Mouse (Mus musculus) adrenal gland, postnatal 25 days (tissue): ENCODE results near the gene Rcor1. TPM values are rescaled to one million over a fixed set of nuclear protein-coding genes. Genes with fewer than 3 reads are reported as not detected.

ENCODE experiments used
- DNase-seq: peaks from one replicate; pipeline ENCODE4 v3.0.0; 2021; ENCODE audit warnings: mixed read lengths
- total RNA-seq: library from RNA; stranded (reverse); gene quantifications from 2 replicates; pipeline ENCODE4 v1.2.3, GENCODE M21; 2021

Rcor1 gene
- total RNA-seq, 1 experiment from 2014 or later: 45.6 TPM

DNA sequence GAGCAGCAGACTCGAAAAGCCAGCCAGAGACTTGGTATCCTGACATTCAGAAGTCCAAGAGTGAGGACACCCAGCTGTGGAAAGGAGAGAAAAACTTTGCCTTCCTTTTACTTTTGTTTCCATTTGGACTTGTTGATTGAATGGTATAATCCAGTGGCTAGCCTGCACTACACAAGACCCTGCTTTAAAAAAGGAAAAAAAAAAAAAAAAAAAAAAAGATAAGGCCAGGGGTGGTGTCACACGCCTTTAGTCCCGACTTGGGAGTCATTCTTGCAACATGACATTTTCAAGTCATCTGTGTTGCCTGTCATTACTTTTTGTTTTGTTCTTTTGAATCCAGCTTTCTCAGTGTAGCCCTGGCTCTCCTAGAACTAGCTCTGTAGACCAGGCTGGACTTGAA, 17.6 kb upstream of the Rcor1 start:
- DNase-seq: no peak

DNA sequence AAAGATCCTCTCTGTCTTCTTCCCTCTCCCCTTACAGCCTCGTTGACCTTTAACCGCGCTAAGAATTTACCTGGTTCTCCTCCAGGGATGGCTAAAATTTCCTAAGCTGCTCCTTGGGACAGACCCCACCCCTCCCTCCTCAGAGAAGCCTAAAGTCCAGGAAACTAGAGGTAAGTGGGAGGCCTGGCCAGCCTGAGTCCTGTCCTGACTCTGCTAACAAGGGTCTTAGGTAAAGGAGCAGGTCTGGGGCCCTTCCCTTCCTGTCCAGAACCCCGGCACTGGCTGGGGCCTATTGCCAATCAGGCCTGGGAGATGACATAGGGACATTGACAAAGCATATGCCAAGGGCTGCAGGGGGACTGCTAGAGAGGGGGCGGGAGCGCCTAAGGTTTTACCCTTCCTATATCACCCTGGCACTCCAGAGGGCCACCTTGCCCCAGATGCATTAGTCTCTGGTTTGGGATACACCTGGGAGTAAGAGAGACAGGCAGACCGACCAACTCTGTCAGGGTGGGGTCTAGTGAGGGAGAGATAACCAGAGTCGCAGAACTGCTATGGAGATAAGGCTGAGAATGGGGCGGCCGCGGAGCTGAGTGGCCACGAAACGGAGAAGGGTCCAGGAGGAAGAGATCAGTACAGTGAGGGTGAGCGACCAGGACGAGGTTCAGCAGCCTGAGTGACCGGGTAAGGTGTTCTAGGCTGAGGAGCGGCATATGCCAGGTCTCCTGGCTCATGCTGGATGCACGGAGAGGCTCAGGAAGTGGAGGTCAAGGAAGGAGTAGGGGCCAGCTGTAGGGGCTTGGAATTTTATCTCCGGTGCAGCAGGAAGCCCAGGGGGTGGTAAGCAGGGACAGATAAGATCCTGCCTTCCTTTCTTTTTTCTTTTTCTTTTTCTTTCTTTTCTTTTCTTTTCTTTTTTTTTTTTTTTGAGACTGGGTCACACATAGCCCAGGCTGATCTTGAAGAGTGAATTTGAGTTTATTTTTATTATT, 10.7 kb upstream of the Rcor1 start:
- DNase-seq: no peak

DNA sequence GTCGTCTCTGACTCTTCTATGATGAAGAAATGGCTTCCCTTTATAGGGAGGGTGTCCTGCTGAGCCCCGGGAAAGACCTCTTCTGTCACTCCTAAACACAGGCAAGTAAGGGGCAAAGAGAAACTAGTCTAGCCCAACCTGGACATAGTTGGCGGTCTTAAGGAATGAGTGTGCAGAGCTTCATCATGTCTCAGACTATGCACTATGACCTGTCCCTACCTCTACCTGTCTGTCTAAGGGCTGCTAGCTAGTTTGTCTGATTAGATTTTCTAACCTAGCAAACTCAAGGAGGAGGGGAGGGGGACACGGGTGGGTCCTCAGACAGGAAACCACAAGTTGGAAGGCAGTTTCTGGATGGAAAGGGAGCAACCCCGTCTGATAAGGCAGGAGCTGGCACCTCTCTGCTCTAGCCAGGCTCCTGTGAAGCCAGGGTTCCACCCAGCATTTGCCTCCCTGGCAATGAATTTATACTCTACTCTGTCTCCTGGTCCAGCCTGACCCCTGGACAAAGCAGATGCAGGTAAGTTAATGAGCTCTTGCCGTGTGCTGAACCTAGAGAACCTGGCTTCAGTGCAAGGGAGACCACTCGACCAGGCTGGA, 9.8 kb upstream of the Rcor1 start:
- no peak for DNase-seq

DNA sequence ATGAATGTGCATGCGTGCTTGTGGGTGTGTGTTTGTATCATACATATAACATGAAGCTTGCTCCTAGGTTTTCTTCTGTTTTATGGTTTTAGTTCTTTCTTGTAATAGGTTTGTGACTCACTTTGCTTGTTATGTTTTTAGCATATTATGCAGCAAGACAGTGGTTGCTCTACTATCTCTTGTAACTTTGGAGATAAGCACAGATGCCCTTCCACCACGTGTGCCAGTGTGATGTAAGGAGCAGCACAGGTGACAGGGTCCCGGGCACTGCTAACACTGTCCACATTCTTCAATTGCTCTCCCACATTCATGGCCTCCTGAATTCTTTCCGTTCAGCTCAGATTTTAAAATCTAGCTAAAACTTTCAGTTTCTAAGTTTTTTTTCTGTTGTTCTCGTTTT, 6.3 kb upstream of the Rcor1 start:
- no peak for DNase-seq

DNA sequence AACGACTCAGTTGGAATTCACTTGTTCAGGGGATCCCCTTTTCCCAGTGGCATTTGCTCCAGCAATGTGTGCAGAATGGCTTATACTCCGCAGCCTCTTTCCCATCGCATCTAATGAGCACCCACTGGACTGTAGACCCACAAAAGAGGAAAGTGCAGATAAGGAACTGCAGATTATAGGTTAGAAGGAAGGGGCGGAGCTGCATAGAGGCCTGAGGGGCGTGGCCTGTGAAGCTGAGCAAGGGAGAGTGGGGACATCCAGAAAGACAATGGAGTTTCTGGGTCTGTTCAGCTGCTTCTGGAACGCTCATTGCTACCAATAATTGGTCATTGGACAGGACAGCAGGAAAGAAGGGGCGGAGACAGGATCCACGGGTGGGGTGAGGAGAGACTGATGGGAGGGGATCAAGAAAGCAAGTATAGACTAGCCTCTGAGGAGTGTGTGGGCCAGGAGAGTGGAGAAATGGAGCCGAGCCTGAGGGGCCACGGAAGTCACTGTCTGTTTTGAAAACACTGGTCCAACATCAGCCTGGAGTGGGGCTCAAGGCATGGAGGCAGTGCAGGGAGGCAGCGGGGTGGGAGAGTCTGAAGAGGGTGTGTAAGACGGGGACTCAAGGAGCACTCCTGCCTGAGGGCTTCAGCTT, 3.8 kb upstream of the Rcor1 start:
- no peak for DNase-seq

DNA sequence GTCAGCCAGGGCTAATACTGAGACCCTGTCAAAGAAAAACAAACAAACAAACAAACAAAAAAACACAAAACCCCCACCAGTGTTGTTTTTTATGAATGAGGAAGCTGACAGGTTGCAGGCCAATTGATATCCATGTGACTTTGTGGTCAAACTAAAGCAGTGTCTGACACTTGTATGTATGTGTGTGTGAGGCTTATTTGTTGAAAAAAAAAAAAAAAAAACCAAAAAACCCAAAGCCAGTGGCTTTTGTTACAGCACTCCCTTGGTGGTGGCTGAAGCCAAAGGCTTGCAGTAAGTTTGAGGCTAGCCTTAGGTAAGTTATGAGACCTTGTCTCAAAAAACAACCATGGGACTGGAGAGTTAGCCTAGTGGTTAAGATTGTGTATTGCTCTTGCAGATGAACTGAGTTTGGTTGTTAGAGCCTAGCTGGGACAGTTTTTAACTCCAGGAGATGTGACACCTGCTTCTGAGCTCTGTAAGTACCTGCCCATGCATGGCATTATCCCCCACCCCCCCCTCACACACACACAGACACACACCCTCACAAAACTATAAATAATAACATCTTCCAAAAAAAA, 2.9 kb upstream of the Rcor1 start:
- DNase-seq: no peak

DNA sequence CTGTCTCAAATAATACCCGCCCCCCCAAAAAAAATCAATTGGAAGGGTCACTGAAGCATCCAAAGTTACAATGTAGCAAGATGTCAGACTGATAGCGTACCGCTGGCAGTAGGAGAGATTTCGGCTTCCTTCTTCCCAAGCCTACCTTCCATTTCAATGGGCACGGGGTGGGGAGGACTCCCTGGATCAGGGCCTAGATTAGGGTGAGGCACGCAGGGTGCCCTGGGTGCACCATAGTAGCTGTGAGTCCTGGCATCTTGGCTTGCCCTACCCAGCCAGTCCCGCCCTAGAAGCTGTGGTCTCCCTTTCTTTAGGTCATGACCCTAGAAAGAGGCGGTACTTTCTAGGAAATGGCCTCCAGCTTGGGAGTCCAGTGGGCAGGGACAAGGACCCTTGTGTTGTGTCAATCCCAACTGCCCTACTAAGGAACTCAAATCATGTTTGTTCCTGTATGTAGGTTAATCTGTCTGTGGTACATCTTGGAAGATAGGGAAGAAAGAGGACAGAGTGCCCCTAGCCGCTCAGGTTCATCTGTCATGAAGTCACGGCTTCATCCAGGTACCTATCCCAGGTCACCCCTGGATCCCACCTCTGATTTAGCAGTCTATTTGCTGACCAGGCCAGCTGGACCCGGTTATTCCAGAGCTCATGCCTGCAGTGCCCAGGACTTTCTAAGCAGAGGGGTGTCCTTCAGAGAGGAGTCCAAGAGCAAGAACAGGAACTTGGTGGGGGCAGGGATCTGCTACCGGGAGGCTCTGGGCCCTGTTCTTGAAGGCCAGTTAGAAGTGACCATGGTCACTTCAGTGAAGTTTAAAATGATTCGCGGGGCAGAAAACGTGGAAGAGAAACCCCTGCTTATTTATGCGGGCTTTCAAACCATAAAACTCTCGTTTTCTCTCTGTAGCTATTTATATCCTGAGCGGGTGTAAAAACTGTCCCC, 1.6 kb upstream of the Rcor1 start:
- DNase-seq: peak; percentile 35

DNA sequence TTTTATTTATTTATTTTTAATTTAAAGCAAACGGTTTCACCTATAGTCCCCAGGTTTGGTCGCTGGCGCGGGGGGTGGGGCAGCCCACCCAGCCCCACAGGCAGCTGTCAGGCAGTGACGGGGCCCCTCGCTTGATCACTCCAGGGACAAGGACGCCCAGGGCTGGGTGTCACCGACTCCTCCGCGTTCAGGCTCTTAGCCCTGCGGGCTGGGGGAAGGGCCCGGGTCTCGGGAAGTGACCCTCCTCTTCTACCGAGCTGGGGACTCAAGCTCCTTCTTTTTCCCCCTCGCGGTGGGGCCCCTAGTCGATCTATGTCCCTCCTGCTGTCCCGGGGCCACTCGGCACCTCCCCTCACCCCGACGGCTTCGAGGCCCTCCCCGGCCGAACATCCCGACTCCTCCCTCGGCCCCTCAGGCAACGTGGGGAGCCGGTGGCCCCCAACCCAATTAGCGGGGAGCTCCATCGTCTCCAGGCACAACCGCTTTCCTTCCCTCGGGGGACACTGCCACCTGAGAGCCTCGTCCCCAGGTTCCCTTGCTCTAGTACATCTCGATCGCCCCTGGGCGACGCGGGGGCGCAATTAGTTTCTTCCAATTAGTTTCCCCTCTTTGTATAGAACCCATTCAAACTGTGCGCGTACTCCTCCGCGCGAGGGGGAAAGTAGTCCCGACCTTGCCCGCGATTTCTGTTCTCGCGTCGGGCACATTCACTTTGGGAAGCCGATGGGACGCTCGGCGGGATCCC, 748 bp upstream of the Rcor1 start:
- peak; percentile 72 for DNase-seq

DNA sequence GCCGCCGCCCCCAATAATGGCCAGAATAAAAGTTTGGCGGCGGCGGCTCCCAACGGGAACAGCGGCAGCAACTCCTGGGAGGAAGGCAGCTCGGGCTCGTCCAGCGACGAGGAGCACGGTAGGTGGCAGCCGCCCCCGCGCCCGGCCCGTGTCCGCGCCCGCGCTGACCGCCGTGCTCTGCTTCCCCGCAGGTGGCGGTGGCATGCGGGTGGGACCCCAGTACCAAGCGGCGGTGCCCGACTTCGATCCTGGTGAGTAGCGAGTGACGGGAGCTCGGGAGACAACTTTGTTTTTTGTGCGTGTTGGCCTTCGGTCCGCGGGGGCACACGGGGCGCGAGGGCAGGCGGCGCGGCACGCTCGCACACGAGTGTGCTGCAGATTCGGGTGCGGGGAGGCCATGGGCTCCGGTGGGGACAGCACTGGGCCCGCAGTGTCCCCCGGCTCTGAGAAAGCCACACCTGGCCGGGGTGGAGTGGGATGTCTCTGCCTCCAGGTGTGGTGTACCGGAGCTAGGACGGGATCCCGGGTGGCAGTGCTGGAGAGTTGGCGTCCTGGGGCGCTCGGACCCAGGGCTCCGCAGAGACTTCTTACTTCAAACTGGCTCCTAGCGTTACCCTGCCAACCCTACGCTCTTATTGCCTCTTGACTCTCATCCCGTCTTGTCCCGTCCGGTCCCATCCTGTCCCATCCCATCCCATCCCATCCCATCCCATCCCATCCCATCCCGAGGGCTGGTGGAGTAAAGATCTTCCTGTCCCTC, 800 bp downstream of the Rcor1 start:
- peak; percentile 61 for DNase-seq

DNA sequence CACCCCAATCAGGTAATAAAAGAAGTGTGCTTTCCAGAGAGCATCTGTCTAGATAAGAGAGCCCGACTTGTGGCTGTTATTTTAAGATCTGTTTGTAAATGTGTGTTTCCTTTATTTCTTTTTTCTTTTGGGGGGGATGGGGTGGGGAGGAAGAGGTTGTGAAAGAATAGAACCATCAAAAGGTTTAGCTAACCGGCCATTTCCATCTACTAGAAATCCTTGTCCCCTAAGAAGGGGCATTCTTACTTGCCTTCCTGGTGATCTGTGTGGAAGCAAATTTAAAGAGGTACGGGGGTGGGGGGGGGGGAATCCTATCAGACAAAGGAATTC, 1.3 kb downstream of the Rcor1 start:
- DNase-seq: no peak

DNA sequence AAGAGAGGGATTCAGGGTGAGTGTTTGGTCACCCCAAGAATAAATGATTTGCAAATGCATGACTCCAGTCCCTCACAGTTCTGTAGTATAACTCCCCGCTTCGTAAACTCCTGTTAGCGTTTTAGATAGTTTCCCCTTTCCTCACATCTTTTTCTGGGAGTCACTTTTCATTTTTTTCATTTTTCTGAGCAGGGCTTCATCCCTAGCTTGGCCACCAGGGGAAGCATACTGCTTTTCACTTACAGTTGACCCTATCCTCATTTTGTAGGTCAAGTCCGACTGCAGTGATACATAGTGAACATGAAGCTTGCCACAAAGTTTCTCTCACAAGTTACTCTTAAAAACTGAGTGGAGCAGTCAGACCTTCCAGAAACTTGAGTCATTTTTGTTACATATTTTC, 2.0 kb downstream of the Rcor1 start:
- DNase-seq: no peak

DNA sequence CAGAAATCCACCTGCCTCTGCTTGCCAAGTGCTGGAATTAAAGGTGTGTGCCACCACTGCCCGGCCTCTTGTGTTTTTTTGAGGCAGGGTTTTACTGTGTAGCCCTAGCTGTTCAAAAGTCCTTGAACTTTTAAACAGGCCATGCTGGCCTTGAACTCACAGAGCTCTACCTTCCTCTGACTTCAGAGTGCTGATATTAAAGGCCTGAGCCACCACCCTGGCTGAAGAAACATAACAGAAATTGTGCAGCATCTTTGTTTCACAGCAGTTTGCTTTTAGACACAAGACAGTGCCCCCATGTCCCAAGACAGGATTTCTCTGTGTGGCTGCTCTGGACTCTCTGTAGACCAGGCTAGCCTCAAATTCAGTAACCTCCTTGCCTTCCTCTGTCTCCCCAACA, 3.2 kb downstream of the Rcor1 start:
- DNase-seq: no peak

DNA sequence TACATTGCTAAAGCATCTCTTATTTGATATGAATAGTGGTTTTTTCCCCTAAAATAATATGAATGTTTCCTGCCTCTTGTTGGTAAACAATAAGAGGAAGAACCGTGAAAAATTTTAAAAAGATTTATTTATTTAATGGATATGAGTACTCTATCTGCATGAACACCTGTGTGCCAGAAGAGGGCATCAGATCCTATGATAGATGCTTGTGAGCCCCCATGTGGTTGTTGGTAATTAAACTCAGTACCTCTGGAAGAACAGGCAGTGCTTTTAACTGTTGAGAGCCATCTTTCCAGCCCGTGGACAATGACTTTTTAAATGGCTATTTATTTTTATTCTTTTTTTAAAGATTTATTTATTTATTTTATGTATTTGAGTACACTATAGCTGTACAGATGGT, 5.7 kb downstream of the Rcor1 start:
- DNase-seq: no peak

DNA sequence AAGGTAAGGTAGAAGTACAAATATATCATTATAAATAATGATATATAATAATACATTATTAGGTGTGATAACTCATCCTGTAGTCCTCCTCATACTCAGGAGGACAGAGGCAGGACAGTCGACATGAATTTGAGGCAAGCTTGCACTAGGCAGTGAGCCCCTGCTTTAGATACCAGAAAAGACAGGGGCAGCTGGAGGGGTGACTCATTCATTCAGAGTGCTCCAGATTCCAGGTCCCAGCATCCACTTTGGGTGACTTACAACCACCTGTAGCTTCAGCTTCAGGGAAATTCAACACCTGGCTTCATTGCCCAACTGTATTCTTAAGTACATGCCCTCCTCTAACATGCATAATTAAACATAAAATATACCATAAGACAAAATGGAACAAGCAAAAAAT, 7.7 kb downstream of the Rcor1 start:
- DNase-seq: no peak

DNA sequence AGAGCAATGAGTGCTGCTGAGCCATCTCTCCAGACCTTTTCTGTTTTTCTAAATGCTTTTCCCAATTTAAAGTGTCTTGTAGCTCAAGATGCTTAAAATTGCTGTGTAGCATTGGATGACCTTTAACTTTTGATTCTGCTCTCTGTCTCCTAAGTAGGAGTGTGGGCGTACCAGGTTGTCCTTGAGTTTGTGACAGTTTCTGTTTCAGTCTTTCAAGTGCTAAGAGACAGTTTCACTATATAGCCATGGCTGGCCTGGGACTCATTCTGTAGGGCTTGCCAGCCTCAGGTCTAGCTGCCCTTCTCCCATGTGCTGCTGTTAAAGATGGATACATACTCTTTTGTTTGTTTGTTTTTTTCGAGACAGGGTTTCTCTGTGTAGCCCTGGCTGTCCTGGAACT, 9.1 kb downstream of the Rcor1 start:
- no peak for DNase-seq

DNA sequence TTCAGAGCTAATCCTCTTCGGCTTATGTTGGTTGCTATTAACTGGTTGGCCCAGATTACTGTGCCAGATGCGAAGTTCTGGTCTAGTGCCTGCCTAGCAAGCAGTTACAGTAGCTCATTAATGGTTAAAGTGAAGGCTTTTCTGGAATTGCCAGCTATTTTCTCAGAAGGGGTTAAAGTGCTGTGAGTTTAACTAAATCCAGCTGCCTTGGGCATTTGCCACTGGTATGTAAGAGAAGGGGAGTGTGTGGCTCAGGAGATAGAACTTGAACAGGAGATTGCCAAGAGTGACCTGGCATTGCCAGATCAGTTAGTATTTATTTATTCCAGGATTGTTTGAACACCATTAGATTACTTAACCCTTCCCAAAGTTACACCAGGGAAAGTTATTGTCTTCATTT, 11.1 kb downstream of the Rcor1 start:
- DNase-seq: no peak

DNA sequence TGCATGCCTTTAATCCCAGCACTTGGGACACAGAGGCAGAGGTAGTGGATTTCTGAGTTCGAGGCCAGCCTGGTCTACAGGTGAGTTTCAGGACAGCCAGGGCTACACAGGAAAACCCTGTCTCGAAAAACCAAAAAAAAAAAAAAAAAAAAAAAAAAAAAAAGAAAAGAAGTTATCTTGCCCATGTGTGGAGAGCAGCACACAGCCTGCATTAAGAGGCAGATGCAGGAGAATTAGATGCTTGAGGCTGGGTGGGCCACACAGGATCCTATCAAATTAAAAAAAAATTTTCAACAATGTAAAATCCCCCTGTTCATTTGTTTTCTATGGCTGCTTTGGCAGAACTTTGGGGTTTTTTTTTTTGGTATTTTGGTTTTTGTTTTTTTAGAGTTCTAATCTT, 24.2 kb downstream of the Rcor1 start:
- DNase-seq: no peak

DNA sequence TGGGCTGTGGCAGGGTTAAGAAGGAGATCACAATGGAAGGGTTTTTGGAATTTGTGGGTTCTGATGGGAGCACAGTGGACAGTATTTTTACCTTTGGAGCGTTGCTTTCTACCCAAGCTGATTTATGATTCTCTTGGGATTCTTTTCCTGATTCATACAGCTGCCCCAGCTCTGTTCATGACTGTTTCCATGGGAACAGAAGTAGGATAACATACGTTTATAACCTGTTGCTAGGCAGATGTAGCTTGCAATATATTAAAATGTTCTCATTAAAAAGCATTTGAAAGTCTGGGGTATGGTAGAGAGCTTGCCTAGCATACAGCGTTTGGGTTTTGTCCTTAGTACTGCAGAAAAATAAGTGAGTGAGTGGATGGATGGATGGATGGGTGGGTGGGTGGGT, 25.1 kb downstream of the Rcor1 start:
- DNase-seq: no peak

DNA sequence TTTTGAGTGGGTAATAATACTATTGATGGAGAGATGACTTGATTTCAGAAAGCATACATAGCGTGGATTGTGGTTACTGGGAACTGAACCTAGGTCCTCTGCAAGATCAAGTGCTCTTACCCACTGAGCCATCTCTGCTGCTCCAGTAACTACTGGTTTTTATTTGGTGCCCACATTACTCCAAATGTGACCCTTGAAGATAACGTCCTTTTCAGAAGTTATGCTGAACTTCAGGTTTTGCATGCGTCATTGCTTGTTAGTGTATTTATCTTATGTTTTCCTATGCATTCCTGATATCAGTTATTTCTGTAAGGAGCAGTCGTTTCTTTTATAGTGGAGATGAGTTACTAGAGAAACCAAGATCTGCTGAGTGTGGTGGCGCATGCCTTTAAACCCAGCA, 26.2 kb downstream of the Rcor1 start:
- no peak for DNase-seq

DNA sequence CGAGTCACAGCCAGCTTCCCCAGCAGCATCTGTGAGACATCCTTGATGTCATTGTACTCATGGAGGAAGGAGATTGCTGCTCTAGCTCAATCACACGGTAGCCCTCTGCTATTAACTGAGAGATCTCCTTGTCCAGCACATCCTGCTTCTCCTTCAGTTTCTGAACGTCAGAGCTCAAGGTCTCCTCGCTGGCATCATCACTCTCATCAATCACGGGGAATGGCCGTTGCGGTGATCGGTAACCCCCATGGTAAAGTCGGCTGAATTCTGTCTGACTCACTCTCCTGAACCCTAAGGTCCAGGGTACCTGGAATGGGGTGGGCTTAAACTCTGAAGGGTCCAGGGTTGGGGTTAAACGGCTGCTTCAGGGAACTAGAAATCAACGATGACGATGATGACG, 28.7 kb downstream of the Rcor1 start:
- peak; percentile 37 for DNase-seq
